Mouse (Mus musculus) lung, embryonic 14.5 days (tissue): Measurements from ENCODE around the gene Kif4. TPM values are rescaled to one million over a fixed set of nuclear protein-coding genes. Genes with fewer than 3 reads are reported as not detected.

ENCODE experiments used
- ATAC-seq: fragments of 200-750 bp; cut with Nextera tagmentation; 2 replicates; pipeline ENCODE4 v1.8.0; 2017; ENCODE audit warnings: mild to moderate bottlenecking, moderate TSS enrichment, moderate library complexity; ENCODE audit not compliant: insufficient read depth
- DNase-seq: peaks from one replicate; pipeline ENCODE4 v3.0.0-alpha.2; 2015
- H3K27ac ChIP-seq: fragments of 300-500 bp; sonication (generic); 2 replicates; pipeline ENCODE4 v1.5.1; 2014; ENCODE audit warnings: low read depth, mild to moderate bottlenecking, moderate library complexity
- H3K27me3 ChIP-seq: fragments of 300-500 bp; sonication (generic); 2 replicates; pipeline ENCODE4 v1.6.1; 2014; ENCODE audit warnings: low read length, control low read depth; ENCODE audit not compliant: insufficient read depth
- H3K36me3 ChIP-seq: fragments of 300-500 bp; sonication (generic); 2 replicates; pipeline ENCODE4 v1.6.1; 2014; ENCODE audit warnings: control low read depth; ENCODE audit not compliant: insufficient read depth
- H3K4me1 ChIP-seq: fragments of 300-500 bp; sonication (generic); 2 replicates; pipeline ENCODE4 v1.6.1; 2014; ENCODE audit warnings: antibody characterized with exemption, control low read depth; ENCODE audit not compliant: insufficient read depth
- H3K4me2 ChIP-seq: fragments of 300-500 bp; sonication (generic); 2 replicates; pipeline ENCODE4 v1.6.1; 2014; ENCODE audit warnings: mild to moderate bottlenecking
- H3K4me3 ChIP-seq: fragments of 300-500 bp; sonication (generic); 2 replicates; pipeline ENCODE4 v1.5.1; 2014; ENCODE audit warnings: low read depth, low read length
- H3K9ac ChIP-seq: fragments of 300-500 bp; sonication (generic); 2 replicates; pipeline ENCODE4 v1.6.1; 2014
- H3K9me3 ChIP-seq: fragments of 300-500 bp; sonication (generic); 2 replicates; pipeline ENCODE4 v1.6.1; 2016; ENCODE audit warnings: low read depth, low read length, control low read depth
- CTCF ChIP-seq: IDR thresholded peaks from 2 replicates; pipeline ENCODE4 v1.5.1; 2016; ENCODE audit warnings: antibody characterized with exemption, low read depth
- WGBS: fragments of 180-500 bp; shearing (Covaris S2); extraction: QIAGEN DNeasy Blood & Tissue Kit; methylation state at CpG from one replicate; pipeline ENCODE4 v1.1.7; 2014; 5-methylcytosine and 5-hydroxymethylcytosine counted together
- polyA plus RNA-seq: library from polyadenylated mRNA; unstranded; fragments of >200 nt; fragmentation: Nextera tagmentation; extraction: Ambion mirVana; gene quantifications from 2 replicates; pipeline ENCODE4 v1.2.1, GENCODE M21; 2014

Kif4 gene
- polyA plus RNA-seq, 1 experiment from 2014 or later, result 45.0 TPM

- WGBS, result 76% methylated on average over 6 of the region's 6 CpGs
- DNase-seq (no peak), ATAC-seq (no peak)
- Histone ChIP-seq H3K4me3 (no peak overlapping the region), H3K4me1 (no peaks in the 10 kb centered on the region), H3K4me2 (no peak overlapping the region), H3K9ac (no peak overlapping the region), H3K27me3 (peaks cover 6% of the 10 kb centered on the region), H3K36me3 (no peaks in the 10 kb centered on the region), H3K27ac (no peak overlapping the region), H3K9me3 (no peaks in the 10 kb centered on the region)
- peak; percentile 32; the same call in 1 of the 2 replicates for TF ChIP-seq CTCF
Measured at GRCm38 (mm10) chrX:100765855-100766254, 140.3 kb downstream of the Kif4 start.

GRCm38 (mm10) chrX:100767181-100767884 is 141.8 kb downstream of the Kif4 start, which contains the start of gene Dlg3:
TSS of gene Dlg3 (plus strand) at chrX:100767722.
- no peaks in the 10 kb centered on the region for H3K36me3 ChIP-seq
- H3K9me3 ChIP-seq, result no peaks in the 10 kb centered on the region
- H3K27ac ChIP-seq, result no peak within 1 kb of the TSS
- DNase-seq (peak; percentile 59), ATAC-seq (peak; percentile 56; the same call in 1 of the 2 replicates)
- peaks cover 6% of the 10 kb centered on the region for H3K27me3 ChIP-seq
- H3K9ac ChIP-seq, result no peak within 1 kb of the TSS
- H3K4me1 ChIP-seq, result no peaks in the 10 kb centered on the region
- H3K4me3 ChIP-seq, result peak within 1 kb of the TSS; percentile 32
- peak within 1 kb of the TSS; percentile 66 for H3K4me2 ChIP-seq
- WGBS, result 16% methylated on average over 25 of the region's 26 CpGs
- peak; percentile 38; the same call in 1 of the 2 replicates for TF ChIP-seq CTCF

- ATAC-seq (peak; percentile 70; the same call in 1 of the 2 replicates), DNase-seq (no peak)
- peaks cover 6% of the 10 kb centered on the region for H3K27me3 ChIP-seq
- peak overlapping the region; percentile 66 for H3K4me2 ChIP-seq
- 29% methylated on average over 28 of the region's 36 CpGs for WGBS
- H3K9me3 ChIP-seq, result no peaks in the 10 kb centered on the region
- peak overlapping the region; percentile 32 for H3K4me3 ChIP-seq
- no peak for TF ChIP-seq CTCF
- H3K9ac ChIP-seq, result no peak overlapping the region
- H3K4me1 ChIP-seq, result no peaks in the 10 kb centered on the region
- no peak overlapping the region for H3K27ac ChIP-seq
- H3K36me3 ChIP-seq, result no peaks in the 10 kb centered on the region
Measured at GRCm38 (mm10) chrX:100767885-100768626, 142.5 kb downstream of the Kif4 start.

- Histone ChIP-seq H3K9ac (no peak overlapping the region), H3K4me2 (no peak overlapping the region), H3K27me3 (peaks cover 6% of the 10 kb centered on the region), H3K27ac (no peak overlapping the region), H3K36me3 (no peaks in the 10 kb centered on the region), H3K4me3 (no peak overlapping the region), H3K4me1 (no peaks in the 10 kb centered on the region), H3K9me3 (no peaks in the 10 kb centered on the region)
- DNase-seq, result no peak
- ATAC-seq, result no peak
- 87% methylated on average over 5 of the region's 5 CpGs for WGBS
- no peak for TF ChIP-seq CTCF
Measured at GRCm38 (mm10) chrX:100769281-100769680, 143.7 kb downstream of the Kif4 start.

- ATAC-seq (peak; percentile 42), DNase-seq (peak; percentile 85)
- Histone ChIP-seq H3K9me3 (no peaks in the 10 kb centered on the region), H3K27me3 (no peaks in the 10 kb centered on the region), H3K4me1 (no peaks in the 10 kb centered on the region), H3K9ac (peak overlapping the region; percentile 63), H3K4me3 (peak overlapping the region; percentile 44), H3K4me2 (peak overlapping the region; percentile 60), H3K36me3 (no peaks in the 10 kb centered on the region), H3K27ac (no peak overlapping the region)
- WGBS, result 8% methylated on average over 23 of the region's 23 CpGs
- peak; percentile 70 for TF ChIP-seq CTCF
Measured at GRCm38 (mm10) chrX:100774341-100774811, 148.8 kb downstream of the Kif4 start.

- no peak overlapping the region for H3K4me3 ChIP-seq
- no peak for TF ChIP-seq CTCF
- 72% methylated on average over 3 of the region's 3 CpGs for WGBS
- no peak overlapping the region for H3K9ac ChIP-seq
- ATAC-seq, result no peak
- DNase-seq, result no peak
- H3K4me1 ChIP-seq, result no peaks in the 10 kb centered on the region
- H3K27me3 ChIP-seq, result no peaks in the 10 kb centered on the region
- no peak overlapping the region for H3K4me2 ChIP-seq
- H3K9me3 ChIP-seq, result no peaks in the 10 kb centered on the region
- H3K27ac ChIP-seq, result no peak overlapping the region
- H3K36me3 ChIP-seq, result no peaks in the 10 kb centered on the region
Measured at GRCm38 (mm10) chrX:100775405-100775804, 149.9 kb downstream of the Kif4 start.

GRCm38 (mm10) chrX:100776494-100776893 is 151.0 kb downstream of the Kif4 start:
- TF ChIP-seq CTCF, result peak; percentile 69
- no peak overlapping the region for H3K9ac ChIP-seq
- H3K9me3 ChIP-seq, result no peaks in the 10 kb centered on the region
- H3K4me2 ChIP-seq, result peak overlapping the region; percentile 68
- H3K4me3 ChIP-seq, result peak overlapping the region; percentile 55; the same call in 1 of the 2 replicates
- no peaks in the 10 kb centered on the region for H3K4me1 ChIP-seq
- peak overlapping the region; percentile 83 for H3K27ac ChIP-seq
- no peaks in the 10 kb centered on the region for H3K27me3 ChIP-seq
- ATAC-seq (peak; percentile 55), DNase-seq (peak; percentile 82)
- 8% methylated on average over 9 of the region's 9 CpGs for WGBS
- H3K36me3 ChIP-seq, result no peaks in the 10 kb centered on the region

Other genes starting within 250 kb of the Kif4 start
- gene Otud6a, start 196.7 kb upstream of the Kif4 start, polyA plus RNA-seq, result not detected in 2 replicates
- 0.62 and 1.0 TPM in 2 replicates for gene Awat2, start 183.0 kb upstream of the Kif4 start, polyA plus RNA-seq
- gene Igbp1, start 131.4 kb upstream of the Kif4 start, polyA plus RNA-seq, result 43.6 and 43.8 TPM in 2 replicates
- gene Dgat2l6, start 100.9 kb upstream of the Kif4 start, polyA plus RNA-seq, result not detected in 2 replicates
- gene Awat1, start 53.5 kb upstream of the Kif4 start, polyA plus RNA-seq, result not detected in 2 replicates
- not detected in 2 replicates for gene P2ry4, start 30.9 kb upstream of the Kif4 start, polyA plus RNA-seq
- gene Arr3, start 20.2 kb upstream of the Kif4 start, polyA plus RNA-seq, result not detected in 2 replicates
- 100 and 105 TPM in 2 replicates for gene Pdzd11, start 831 bp downstream of the Kif4 start, polyA plus RNA-seq
- gene Gdpd2, start 104.1 kb downstream of the Kif4 start, polyA plus RNA-seq, result 0.20 and 0.30 TPM in 2 replicates
- 4.2 and 4.8 TPM in 2 replicates for gene Dlg3, start 142.0 kb downstream of the Kif4 start, polyA plus RNA-seq